Mouse (Mus musculus) monocyte, adult 2 months (primary cell): ENCODE measurements around the gene Tkt.
"Not testable (repeated sequence)": the region's sequence is repeated elsewhere in the genome, so short reads cannot be mapped to it uniquely, and the experiment has no call there.

Experiments
- DNase-seq, 2 experiments: peaks; one replicate each; pipeline ENCODE4 v3.0.0; 2022; ENCODE audit warnings: low spot score in 2 of 2, low read depth in 1 of 2

The Tkt gene

DNA sequence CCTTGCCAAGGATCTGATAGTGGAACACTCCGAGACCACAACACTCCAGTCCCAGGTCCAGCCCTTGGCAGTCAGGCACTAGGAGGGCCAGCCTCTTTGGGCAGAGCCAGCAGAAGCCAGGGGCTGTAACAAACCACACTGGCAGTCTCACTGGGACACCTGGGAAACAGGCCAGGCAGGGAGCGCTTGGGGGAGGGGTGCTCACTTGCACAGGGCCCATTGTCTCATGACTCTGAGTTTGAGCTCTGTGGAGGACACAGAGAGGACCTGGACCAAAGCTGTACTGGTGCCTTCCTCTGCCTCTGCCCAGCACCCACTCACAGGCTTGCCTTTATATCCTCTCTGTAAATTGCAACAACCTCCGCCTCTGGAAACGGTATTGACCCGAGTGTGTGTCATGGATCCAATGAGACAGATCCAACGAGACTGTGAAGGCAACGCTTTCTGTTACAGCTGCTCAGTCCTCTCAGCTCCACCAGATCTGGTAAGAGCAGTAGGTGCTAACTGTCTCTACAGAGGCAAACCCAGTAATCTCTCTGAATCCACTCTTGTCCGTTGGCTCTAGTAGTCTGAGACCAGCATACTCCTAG is at the start of gene Tkt:
Tkt (plus strand) TSS at position 229 of the 590 bp plus-strand sequence.
- no peak for DNase-seq

DNA sequence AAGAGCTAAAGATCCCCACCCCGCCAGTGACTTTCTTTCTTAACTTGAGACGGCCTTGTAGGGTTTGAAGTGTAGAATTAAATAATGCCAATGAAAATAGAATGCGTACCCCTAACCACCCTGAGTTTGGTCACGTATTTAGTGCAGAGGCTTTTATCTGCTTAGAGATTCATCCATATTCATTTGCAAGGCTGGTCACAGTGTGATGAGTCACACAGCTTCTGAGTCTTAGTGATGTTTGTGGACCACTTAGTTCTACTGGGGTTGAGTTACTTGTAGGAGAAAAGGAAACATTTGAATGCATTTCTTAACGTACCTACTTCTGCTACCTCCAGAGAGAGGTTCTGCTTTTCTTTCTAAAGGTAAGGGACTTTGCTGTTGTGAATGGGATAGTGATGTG is 43.2 kb upstream of the Tkt start:
- no peak for DNase-seq

DNA sequence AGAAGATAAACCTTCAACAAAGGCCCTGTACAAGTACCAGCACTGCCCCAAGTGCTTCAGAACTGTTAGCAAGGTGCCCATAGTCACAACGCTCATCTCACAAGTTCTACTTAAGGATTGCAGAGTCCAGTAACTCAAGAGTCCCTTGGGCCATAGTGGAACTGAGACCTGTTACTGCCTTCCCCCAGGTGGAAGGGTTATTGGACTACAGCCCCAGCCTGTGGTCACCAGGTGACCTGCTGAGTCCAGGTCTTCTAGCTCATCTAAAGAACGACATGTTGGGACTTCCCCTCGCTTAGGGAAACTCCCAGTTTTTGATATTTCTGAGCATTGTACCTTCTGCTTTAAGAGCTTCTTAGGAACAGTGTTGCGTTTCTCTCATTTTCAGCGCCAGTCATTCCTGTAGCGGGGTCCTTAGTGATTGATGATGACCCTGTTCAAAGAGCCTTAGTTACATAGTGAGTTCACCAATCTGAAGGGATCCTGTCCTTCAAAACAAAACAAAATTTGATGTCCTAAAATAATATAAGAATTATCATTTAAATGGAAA is 37.9 kb upstream of the Tkt start:
- DNase-seq = no peak

DNA sequence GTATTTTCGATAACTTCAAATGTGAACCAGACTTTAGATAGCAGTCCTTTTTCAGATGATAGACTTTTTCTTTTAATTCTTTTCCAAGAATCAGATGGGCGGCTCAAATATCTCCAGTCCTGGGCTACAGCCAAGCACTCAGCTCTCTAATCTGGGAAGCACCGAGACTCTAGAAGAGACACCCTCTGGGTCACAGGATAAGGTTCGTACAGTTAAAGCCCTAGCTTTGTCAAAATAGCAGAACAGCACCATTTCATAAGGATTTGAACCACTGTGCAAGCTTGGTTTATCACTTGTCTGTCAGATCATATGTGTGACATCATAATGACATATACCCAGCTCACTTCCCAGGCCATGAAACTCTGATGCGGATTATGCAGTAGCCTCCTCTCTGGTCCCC is 35.3 kb upstream of the Tkt start:
- no peak for DNase-seq

DNA sequence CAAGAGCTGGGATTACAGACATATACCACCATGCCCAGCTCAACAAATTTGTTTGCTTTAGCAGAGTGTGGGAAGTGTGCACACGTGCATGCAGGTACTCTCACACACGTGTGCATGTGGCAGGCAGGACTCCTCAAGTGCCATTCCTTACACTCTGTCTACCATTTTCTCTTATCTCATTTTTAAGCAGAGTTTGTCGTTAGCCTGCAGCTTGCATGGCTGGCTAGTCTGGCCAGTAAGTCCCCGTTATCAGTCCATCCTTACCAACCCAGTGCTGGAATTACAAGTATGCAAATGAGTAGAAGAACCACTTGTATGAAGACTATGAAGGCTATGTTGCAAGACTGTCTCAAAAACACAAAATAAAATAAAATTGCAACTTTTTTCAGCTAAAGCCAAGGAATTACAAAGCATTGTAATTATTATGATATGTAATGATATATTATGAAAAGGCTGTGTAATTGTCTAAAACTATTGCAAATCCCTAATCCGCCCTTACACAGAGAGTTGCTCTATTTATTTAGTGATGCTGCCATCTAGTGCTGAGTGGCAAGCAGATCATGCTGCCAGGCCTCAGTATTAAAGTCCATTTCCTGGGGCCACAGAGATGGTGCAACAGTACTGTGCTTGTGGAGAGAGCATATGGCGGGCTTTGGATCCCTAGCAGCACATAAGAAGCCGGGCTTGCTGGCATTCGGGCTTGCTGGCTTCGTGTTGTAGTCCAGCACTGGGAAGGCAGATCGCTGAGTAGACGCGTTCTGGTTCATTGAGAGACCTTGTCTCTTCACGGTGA is 32.0 kb upstream of the Tkt start:
- DNase-seq = no peak

DNA sequence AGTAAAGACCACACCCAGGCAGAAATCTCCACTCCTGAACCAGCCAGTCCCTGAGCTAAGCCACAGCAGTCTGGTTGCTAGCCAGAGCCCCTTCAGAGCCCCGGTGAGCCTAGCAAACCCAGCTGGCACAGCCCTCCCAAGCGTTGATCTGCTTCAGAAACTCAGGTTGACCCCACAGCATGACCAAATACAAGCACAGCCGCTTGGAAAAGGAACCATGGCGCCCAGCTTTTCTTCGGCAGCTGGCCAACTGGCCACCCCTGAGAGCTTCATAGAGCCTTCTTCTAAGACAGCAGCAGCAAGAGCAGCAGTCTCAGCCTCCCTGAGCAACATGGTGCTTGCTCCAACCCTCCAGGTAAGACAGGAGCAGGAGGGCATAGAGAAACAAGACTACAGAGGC is 28.8 kb upstream of the Tkt start:
- DNase-seq = no peak

DNA sequence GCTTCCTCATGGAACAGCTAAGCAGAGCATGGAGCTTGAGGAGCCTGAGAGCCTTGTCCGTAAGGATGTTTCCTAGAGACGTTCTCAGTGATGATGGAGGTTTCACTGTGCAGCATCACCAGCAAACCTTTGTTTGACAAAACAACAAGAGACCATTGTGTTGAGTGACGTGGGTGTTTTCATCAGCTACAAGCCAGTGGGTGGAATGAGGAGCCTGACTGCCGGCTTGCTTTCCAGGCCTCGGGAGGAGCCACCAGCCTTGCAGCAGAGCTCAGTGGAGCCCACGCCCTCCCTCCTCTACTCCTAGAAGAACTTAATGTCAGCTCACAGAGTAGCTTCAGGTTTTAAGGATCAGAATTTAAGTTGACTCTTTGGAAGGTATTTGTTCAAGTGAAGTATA is 24.8 kb upstream of the Tkt start:
- DNase-seq = no peak

DNA sequence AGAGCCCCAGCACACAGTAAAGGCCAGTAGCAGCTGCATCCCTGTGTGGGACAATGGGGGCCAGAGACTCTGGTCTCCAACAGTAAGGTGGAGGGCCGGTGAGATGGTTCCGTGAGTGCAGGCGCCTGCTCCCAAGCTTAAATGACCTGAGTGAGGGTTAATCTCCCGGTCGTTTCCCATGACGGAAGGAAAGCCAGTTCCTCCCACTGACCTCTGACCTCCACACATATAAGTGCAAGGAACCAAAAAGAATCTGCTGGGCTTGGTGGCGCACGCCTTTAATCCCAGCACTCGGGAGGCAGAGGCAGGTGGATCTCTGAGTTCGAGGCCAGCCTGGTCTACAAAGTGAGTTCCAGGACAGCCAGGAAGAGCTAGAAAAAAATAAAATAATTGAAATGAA is 19.8 kb upstream of the Tkt start:
- no peak for DNase-seq

DNA sequence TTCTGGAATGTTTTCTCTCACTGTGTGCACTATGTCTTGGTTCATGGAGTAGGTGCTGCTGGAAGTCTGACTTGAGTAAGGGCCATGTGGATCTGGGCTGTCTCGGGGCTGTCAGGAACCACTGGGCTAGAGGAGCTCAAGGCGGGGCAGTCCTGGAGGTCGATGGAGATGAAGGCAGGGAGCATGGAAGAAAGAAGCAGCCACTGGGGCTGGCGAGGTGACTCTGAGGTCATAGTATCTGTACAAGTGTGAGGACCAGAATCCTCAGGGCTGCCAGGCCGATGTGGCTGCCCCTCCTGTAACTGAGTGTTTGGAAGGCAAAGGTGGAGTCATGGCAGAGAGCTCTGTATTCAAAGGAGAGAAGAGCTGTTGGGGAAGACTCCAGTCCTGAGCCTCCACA is 19.2 kb upstream of the Tkt start:
- DNase-seq = no peak

DNA sequence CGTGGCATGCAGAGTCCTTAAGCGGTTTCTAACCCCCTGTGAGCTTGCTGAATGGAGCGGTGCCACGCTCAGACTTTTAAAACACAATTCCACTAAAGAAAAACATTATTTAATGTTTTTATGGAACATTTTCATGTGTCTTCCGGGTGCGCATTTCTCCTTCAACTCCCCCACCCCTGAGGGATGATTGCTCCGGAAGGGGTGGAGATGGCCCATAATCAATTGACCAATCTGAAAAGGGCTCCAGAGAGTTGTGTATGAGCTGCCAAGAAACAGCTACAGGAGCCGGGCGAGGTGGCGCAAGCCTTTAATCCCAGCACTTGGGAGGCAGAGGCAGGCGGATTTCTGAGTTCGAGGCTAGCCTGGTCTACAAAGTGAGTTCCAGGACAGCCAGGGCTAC is 18.7 kb upstream of the Tkt start:
- DNase-seq = no peak

DNA sequence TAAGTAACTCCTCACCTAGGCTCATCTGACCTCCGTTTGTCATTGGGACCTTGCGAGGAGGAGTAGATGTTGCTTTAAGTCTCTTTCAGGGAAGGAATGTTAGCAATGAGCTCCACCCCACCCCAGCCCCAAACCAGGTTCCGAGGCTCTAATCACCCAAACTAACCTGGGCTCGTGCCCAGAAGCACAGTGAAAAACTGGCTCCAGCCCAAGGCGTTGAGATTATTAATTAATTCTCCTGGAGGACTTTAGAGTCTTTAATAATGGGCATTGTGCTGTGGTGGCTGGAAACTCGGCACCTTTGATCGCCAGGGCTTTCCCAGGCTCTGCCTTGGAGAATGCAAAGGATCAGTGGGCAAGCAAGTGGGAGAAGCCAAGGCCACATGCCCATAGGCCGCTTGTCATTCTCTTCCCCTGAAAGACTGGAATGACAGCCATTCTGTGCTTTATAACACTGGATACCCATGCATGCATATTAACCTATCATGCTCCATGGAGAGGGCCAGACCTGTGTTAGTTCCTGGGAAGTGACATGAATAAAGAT is 17.4 kb upstream of the Tkt start:
- DNase-seq = no peak

DNA sequence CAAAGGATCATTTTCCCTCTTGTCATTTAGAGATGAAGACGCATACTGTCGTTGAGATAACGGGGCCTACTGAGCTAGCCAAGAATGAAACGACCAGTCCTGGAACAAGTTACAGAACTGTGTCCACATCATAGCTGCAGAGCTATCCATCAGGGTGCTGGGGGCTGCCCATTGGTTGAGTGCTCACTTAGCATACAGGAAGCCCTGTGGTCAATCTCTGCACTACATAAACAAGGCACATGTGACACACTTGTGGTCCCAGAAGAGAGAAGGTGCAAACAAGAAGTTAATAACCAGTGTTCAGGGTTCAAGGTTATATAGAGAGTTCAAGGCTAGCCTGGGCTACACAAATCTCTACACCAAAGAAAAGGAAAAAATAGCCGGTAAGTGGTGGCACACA is 16.7 kb upstream of the Tkt start:
- DNase-seq = no peak

DNA sequence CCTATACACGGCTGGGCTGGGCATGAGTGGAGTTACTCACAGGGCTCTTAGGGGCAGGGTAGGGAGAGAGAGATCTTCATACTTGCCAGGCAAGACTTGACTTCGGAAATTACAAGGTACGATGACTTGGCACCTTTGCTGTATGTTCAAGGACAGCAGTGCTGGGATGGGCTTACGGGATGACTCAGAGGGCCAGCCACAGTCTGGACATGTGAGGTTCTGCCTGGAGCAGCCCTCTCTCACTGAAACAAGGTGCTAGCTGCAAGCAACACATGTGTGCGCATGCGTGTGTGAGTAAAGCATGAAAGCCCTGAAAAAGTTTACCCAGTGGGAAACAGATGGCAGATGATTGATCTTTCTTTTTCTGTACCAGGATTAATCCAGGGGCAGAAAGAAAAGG is 16.3 kb upstream of the Tkt start:
- DNase-seq = no peak

DNA sequence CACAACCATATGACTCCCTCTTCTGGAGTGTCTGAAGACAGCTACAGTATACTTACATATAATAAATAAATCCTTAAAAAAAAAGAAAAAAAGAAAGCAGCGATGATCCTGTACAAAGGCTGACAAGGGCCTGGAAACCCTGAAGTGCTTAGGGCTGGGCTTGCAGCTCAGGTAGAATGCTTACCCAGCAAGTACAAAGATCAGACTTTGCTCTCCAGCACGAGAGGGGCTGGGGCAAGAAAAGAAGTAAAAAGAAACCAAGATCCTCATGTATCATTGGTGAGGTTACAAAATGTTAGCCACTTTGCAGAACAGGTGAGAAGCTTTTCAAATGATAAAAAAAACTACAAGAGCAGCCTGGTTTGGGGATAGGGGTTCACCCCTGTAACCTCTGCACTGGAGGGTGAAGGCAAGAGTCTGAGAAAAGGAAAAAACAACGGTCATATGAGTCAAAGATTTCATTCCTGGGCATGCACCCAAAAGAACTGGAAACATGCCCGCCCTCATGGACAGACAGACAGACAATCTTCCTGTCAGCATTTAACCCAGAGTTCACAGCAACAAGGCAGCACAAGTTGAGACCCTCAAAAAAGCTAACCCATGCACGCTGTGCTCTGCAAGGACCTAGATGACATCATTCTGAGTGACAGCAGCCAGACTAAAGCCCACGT is 14.2 kb upstream of the Tkt start:
- no peak for DNase-seq

DNA sequence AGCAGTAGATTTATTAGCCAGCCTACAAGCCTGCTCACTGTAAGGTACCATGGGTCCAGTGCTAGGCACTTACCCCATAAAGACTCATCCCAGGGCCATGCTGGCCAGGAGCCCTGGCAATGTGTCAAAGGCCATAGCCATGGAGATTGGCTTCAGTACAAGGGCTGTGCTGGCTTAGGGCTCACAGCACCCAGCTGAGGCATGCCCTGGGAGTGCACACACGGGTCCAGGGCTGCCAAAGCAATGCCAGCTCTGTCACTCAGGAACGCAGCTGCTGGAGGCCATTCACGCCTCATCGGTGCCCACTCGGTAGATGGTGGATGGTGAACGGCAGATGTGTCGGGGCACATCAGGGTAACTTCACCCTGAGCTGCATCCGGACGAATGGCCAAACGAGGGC is 6.6 kb upstream of the Tkt start:
- DNase-seq = no peak

DNA sequence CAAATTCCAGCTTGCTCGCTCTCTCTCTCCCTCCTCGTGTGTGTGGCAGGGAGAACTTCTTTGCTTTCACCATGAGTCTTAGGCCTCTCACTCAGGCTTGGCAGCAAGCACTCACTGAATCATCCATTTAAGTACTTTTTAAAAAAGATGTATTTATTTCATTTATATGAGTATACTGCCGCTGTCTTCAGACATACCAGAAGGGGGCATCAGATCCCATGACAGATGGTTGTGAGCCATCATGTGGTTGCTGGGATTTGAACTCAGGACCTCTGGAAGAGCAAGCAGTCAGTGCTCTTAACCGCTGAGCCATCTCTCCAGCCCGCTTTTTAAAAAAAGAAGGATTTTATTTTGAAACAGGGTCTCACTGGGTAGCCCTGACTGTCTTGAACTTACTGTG is 4.8 kb upstream of the Tkt start:
- not testable (repeated sequence) for DNase-seq

DNA sequence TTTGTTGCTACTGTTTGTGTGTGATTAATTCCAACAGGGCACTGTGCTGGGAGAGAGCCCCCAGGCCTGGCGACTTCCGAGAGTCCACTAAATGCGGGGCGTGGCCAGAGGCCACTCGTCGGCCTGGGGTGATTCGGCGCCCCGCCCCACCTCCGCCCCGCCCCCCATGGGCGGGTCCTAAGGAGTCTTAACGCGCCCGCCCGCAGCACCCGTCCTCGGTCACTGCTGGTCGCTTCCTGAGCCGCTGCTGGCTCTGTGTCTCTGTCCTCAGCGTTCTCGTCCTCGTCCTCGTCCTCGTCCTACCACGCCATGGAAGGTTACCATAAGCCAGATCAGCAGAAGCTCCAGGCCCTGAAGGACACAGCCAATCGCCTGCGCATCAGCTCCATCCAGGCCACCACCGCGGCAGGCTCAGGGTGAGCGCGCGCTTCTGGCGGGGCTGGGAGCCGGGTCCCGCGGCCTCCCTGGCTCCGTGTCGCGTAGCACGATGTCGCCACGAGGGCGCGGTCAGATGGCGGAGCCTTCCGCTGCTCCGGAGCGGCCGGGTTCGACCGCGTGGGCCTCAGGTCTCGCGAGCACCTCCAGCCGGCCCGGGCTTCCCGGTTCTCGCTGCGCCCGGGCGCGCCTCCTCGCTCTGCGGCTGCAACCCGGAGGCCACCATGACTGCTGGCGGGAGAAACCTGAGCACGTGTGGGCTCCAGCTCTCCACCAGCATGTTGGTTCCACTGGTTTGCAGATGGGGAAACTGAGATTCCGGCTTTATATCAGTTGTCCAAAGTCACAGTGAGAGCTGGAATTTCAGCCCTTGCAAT is 1.0 kb downstream of the Tkt start:
- peak; percentile 63 to 86 for DNase-seq

DNA sequence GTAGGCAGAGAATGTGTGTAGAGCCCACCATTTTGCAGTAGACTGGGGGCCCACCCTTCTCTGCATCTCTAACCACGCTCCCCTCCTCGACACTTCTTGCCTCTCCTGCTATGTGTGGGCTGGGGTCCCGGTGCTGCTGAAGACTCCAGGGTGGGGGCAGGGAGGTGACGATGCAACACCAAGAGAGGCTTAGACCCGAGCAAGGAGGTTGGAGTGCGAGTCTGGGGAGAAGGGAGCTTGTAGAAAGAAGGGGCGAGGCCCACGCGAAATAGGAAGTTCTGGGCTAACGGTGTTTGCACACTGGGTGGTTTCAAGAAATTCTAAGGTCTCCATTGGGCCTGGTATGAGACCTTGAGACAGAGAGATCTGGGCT is 1.6 kb downstream of the Tkt start:
- peak in 1 of 2 experiments; percentile 35 for DNase-seq

DNA sequence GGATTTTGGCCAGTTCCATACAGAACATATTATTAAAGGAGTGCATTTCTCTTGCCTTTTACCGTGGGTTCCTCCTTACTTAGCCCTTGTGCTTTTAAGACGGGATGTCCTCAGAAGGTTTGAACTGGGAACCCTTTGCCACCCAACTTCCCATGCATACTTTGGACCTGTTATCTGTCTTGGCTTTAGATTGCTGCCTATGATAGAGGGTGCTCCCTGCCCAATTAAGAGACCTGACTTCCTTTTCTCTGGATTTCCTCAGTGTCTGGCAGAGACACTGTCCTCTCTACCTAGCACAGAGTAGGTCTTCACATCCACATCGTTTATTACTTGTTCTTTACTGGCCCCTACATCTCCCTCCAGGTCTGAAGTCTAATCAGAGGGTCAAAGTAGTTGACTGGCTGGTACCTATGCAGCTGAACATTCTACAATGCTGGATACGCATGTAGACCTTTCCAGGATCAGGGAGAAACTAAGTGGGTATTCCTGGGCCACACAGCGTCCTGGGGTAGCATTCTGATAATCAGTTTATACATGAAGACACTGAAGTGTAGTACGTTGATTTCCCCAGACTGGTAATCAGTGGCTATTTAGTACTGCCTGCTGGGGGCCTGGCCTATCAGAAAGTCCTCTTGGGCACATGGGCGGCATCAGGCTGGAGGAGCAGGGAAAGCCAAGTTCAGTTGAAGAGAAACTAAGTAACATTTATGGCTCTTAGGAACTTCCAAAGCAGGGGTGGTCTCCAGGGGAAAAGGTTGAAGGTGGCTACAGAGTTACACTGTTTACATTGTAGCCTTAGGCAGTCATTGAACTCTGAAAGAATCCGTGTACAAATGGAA is 2.3 kb downstream of the Tkt start:
- DNase-seq = no peak

DNA sequence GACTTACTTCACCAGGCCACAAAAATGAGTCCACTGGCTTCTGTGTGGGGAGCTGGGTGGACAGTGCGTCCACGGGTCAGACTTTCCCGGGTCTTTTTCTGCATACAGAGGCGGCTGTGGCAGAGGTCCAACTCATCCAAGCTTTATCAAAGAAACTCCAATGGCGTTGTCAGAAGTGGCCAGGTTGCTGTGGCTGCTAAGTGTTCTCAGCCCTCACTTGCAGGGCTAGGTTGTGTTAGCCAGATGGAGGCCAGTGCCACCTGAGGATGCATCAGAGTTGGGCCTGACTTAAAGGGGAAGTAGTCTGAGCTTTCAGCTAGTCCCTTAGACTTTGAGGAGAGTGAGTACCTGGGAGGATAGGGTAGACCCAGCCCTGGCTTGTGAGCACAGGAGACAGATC is 3.4 kb downstream of the Tkt start:
- no peak for DNase-seq
